Mouse (Mus musculus) lung, postnatal 0 days (tissue): ENCODE data around the gene Krtap13-1. TPM values are rescaled to one million over a fixed set of nuclear protein-coding genes. Genes with fewer than 3 reads are reported as not detected.
"Not testable (repeated sequence)": the region's sequence is repeated elsewhere in the genome, so short reads cannot be mapped to it uniquely, and the experiment has no call there.

Experiments
- ATAC-seq: fragments of 200-750 bp; cut with Nextera tagmentation; 2 replicates; pipeline ENCODE4 v1.8.0; 2017; ENCODE audit warnings: moderate library complexity
- DNase-seq: peaks from one replicate; pipeline ENCODE4 v3.0.0-alpha.2; 2016; ENCODE audit warnings: low spot score
- H3K27ac ChIP-seq: fragments of 300-500 bp; sonication (generic); 2 replicates; pipeline ENCODE4 v1.5.1; 2014; ENCODE audit warnings: antibody characterized with exemption, mild to moderate bottlenecking, low read length, mixed read lengths
- H3K27me3 ChIP-seq: fragments of 300-500 bp; sonication (generic); replicated peaks from 2 replicates; pipeline ENCODE4 v1.6.1; 2014; ENCODE audit warnings: low read length, mixed read lengths; ENCODE audit not compliant: insufficient read depth
- H3K36me3 ChIP-seq: fragments of 300-500 bp; sonication (generic); 2 replicates; pipeline ENCODE4 v1.6.1; 2014; ENCODE audit warnings: low read length, mixed read lengths; ENCODE audit not compliant: insufficient read depth
- H3K4me1 ChIP-seq: fragments of 300-500 bp; sonication (generic); 2 replicates; pipeline ENCODE4 v1.6.1; 2014; ENCODE audit warnings: antibody characterized with exemption, low read depth, low read length, mixed read lengths; ENCODE audit not compliant: insufficient read depth
- H3K4me2 ChIP-seq: fragments of 300-500 bp; sonication (generic); replicated peaks from 2 replicates; pipeline ENCODE4 v1.6.1; 2014; ENCODE audit warnings: low read depth, mild to moderate bottlenecking, low read length, moderate library complexity, mixed read lengths
- H3K4me3 ChIP-seq: fragments of 300-500 bp; sonication (generic); 2 replicates; pipeline ENCODE4 v1.5.1; 2014; ENCODE audit warnings: low read depth, low read length
- H3K9ac ChIP-seq: fragments of 300-500 bp; sonication (generic); replicated peaks from 2 replicates; pipeline ENCODE4 v1.6.1; 2014; ENCODE audit warnings: low read depth, mild to moderate bottlenecking
- H3K9me3 ChIP-seq: fragments of 300-500 bp; sonication (generic); 2 replicates; pipeline ENCODE4 v1.6.1; 2016; ENCODE audit warnings: low read length, mixed read lengths
- CTCF ChIP-seq: IDR thresholded peaks from 2 replicates; pipeline ENCODE4 v1.5.1; 2016; ENCODE audit warnings: antibody characterized with exemption, mild to moderate bottlenecking
- EP300 ChIP-seq: IDR thresholded peaks from 2 replicates; pipeline ENCODE4 v1.6.1; 2016; ENCODE audit warnings: antibody characterized with exemption, mild to moderate bottlenecking, control low read depth
- WGBS: fragments of 180-500 bp; shearing (Covaris S2); extraction: QIAGEN DNeasy Blood & Tissue Kit; methylation state at CpG from one replicate; pipeline ENCODE4 v1.1.7; 2014; 5-methylcytosine and 5-hydroxymethylcytosine counted together
- polyA plus RNA-seq: library from polyadenylated mRNA; unstranded; fragments of >200 nt; fragmentation: Nextera tagmentation; extraction: Ambion mirVana; gene quantifications from 2 replicates; pipeline ENCODE4 v1.2.1, GENCODE M21; 2015

Krtap13-1 gene
- polyA plus RNA-seq, 1 experiment from 2014 or later: not detected

GRCm38 (mm10) chr16:88710757-88711156 lies 17.9 kb upstream of the Krtap13-1 start:
- H3K4me2 ChIP-seq: no peak overlapping the region
- no peak overlapping the region for H3K9ac ChIP-seq
- no peaks in the 10 kb centered on the region for H3K9me3 ChIP-seq
- 44% methylated on average over 4 of the region's 4 CpGs for WGBS
- DNase-seq (peak; percentile 44), ATAC-seq (peak; percentile 72)
- H3K27ac ChIP-seq: no peak overlapping the region
- no peaks in the 10 kb centered on the region for H3K36me3 ChIP-seq
- no peaks in the 10 kb centered on the region for H3K4me1 ChIP-seq
- H3K27me3 ChIP-seq: no peaks in the 10 kb centered on the region
- H3K4me3 ChIP-seq: no peak overlapping the region
- TF ChIP-seq EP300 (peak; percentile 55; the same call in 1 of the 2 replicates), CTCF (peak; percentile 20)

- H3K4me1 ChIP-seq: no peaks in the 10 kb centered on the region
- 76% methylated on average over 6 of the region's 6 CpGs for WGBS
- TF ChIP-seq CTCF (peak; percentile 37; the same call in 1 of the 2 replicates), EP300 (no peak)
- H3K36me3 ChIP-seq: no peaks in the 10 kb centered on the region
- DNase-seq: peak; percentile 12
- H3K9me3 ChIP-seq: no peaks in the 10 kb centered on the region
- H3K27me3 ChIP-seq: no peaks in the 10 kb centered on the region
- ATAC-seq: no peak
- H3K4me2 ChIP-seq: no peak overlapping the region
- H3K27ac ChIP-seq: no peak overlapping the region
- no peak overlapping the region for H3K9ac ChIP-seq
- no peak overlapping the region for H3K4me3 ChIP-seq
Observed at GRCm38 (mm10) chr16:88711245-88711644, 17.4 kb upstream of the Krtap13-1 start.

- Histone ChIP-seq H3K4me3 (no peak overlapping the region), H3K4me2 (no peak overlapping the region), H3K4me1 (no peaks in the 10 kb centered on the region), H3K27me3 (no peaks in the 10 kb centered on the region), H3K27ac (no peak overlapping the region), H3K9me3 (no peaks in the 10 kb centered on the region), H3K36me3 (no peaks in the 10 kb centered on the region), H3K9ac (no peak overlapping the region)
- no peak for ATAC-seq
- DNase-seq: no peak
- TF ChIP-seq EP300 (no peak), CTCF (no peak)
Observed at GRCm38 (mm10) chr16:88716549-88716948, 12.1 kb upstream of the Krtap13-1 start.

- no peak overlapping the region for H3K9ac ChIP-seq
- H3K36me3 ChIP-seq: no peaks in the 10 kb centered on the region
- ATAC-seq (no peak), DNase-seq (no peak)
- WGBS: 21% methylated on average over 1 of the region's 1 CpGs
- no peak for TF ChIP-seq CTCF
- no peak for TF ChIP-seq EP300
- H3K27ac ChIP-seq: no peak overlapping the region
- no peaks in the 10 kb centered on the region for H3K4me1 ChIP-seq
- no peak overlapping the region for H3K4me3 ChIP-seq
- H3K27me3 ChIP-seq: no peaks in the 10 kb centered on the region
- H3K4me2 ChIP-seq: no peak overlapping the region
- H3K9me3 ChIP-seq: no peaks in the 10 kb centered on the region
Observed at GRCm38 (mm10) chr16:88720031-88720430, 8.6 kb upstream of the Krtap13-1 start.

- 33% methylated on average over 2 of the region's 2 CpGs for WGBS
- H3K27ac ChIP-seq: no peak overlapping the region
- no peaks in the 10 kb centered on the region for H3K9me3 ChIP-seq
- H3K4me2 ChIP-seq: no peak overlapping the region
- DNase-seq: no peak
- no peaks in the 10 kb centered on the region for H3K27me3 ChIP-seq
- no peak for ATAC-seq
- no peak overlapping the region for H3K4me3 ChIP-seq
- TF ChIP-seq CTCF (no peak), EP300 (no peak)
- no peaks in the 10 kb centered on the region for H3K4me1 ChIP-seq
- H3K36me3 ChIP-seq: no peaks in the 10 kb centered on the region
- H3K9ac ChIP-seq: no peak overlapping the region
Observed at GRCm38 (mm10) chr16:88735391-88735790, 6.7 kb downstream of the Krtap13-1 start.

- no peaks in the 10 kb centered on the region for H3K27me3 ChIP-seq
- H3K9me3 ChIP-seq: no peaks in the 10 kb centered on the region
- no peak overlapping the region for H3K27ac ChIP-seq
- H3K4me2 ChIP-seq: no peak overlapping the region
- H3K9ac ChIP-seq: no peak overlapping the region
- ATAC-seq (peak; percentile 68), DNase-seq (peak; percentile 76)
- H3K4me3 ChIP-seq: no peak overlapping the region
- H3K4me1 ChIP-seq: no peaks in the 10 kb centered on the region
- TF ChIP-seq CTCF: no peak
- peak; percentile 98 for TF ChIP-seq EP300
- no peaks in the 10 kb centered on the region for H3K36me3 ChIP-seq
- 44% methylated on average over 4 of the region's 4 CpGs for WGBS
Observed at GRCm38 (mm10) chr16:88744750-88745340, 16.2 kb downstream of the Krtap13-1 start.

GRCm38 (mm10) chr16:88747943-88748342 lies 19.3 kb downstream of the Krtap13-1 start:
- H3K36me3 ChIP-seq: no peaks in the 10 kb centered on the region
- H3K4me2 ChIP-seq: no peak overlapping the region
- 63% methylated on average over 4 of the region's 4 CpGs for WGBS
- TF ChIP-seq EP300 (no peak), CTCF (no peak)
- no peak overlapping the region for H3K4me3 ChIP-seq
- no peaks in the 10 kb centered on the region for H3K9me3 ChIP-seq
- H3K27me3 ChIP-seq: no peaks in the 10 kb centered on the region
- DNase-seq: no peak
- ATAC-seq: no peak
- H3K9ac ChIP-seq: no peak overlapping the region
- no peaks in the 10 kb centered on the region for H3K4me1 ChIP-seq
- no peak overlapping the region for H3K27ac ChIP-seq

- H3K4me1 ChIP-seq, H3K9me3 ChIP-seq, DNase-seq, H3K36me3 ChIP-seq, H3K4me3 ChIP-seq, H3K4me2 ChIP-seq, ATAC-seq, H3K27ac ChIP-seq, H3K27me3 ChIP-seq, H3K9ac ChIP-seq: not testable (repeated sequence)
- 79% methylated on average over 3 of the region's 3 CpGs for WGBS
Observed at GRCm38 (mm10) chr16:88751535-88751934, 22.9 kb downstream of the Krtap13-1 start, which contains the start of gene Krtap13. Krtap13 (minus strand) TSS chr16:88751635.

- not testable (repeated sequence) for H3K4me3 ChIP-seq, H3K4me2 ChIP-seq, DNase-seq, H3K4me1 ChIP-seq, H3K9ac ChIP-seq, H3K27me3 ChIP-seq, ATAC-seq, H3K27ac ChIP-seq, H3K36me3 ChIP-seq, H3K9me3 ChIP-seq
- WGBS: 63% methylated on average over 2 of the region's 3 CpGs
Observed at GRCm38 (mm10) chr16:88758547-88758946, 29.9 kb downstream of the Krtap13-1 start, which contains the start of gene 2310034C09Rik. 2310034C09Rik (plus strand) TSS chr16:88758847.
